Mouse (Mus musculus) cerebellum, adult 11-12 months (tissue): ENCODE results near the gene Il1rap.

ENCODE experiments used
- DNase-seq: peaks from one replicate; pipeline ENCODE4 v3.0.0; 2022

The Il1rap gene

DNA sequence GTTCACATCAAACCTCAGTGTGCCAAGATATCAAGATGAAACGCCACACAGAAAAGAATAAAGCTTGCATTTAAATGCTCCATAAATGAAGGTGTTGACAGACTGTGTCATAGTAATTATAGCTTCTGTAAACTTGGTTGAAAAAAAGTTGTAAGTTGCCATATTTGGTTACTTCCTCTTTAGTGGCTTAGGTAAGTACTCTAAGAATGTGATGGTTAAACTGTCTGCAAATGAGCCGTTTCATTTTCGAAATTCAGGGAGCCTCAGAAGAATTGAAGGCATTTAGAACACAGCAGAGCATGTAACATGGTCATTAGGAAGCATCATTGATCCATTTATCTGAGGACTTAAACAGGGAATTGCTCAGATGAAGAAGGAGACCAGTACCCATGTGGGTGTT is 146.6 kb downstream of the Il1rap start:
- DNase-seq = no peak

DNA sequence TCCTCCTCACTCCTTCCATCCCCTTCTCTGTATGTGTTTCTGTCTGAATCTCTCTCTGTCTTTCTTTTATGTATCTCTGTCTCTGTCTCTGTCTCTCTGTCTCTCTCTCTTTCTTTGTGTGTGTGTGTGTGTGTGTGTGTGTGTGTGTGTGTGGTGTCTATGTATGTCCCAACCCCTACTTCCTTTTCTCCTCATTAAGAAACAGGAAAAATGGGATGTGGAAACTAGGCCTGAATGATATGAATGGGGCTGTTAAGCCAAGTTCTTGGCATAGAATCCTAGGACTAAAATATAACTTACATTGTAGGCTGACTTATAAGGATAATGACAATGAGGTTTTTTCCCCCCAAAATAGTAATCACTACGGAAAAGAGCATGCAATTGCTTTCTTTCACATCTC is 149.4 kb downstream of the Il1rap start:
- DNase-seq = no peak

DNA sequence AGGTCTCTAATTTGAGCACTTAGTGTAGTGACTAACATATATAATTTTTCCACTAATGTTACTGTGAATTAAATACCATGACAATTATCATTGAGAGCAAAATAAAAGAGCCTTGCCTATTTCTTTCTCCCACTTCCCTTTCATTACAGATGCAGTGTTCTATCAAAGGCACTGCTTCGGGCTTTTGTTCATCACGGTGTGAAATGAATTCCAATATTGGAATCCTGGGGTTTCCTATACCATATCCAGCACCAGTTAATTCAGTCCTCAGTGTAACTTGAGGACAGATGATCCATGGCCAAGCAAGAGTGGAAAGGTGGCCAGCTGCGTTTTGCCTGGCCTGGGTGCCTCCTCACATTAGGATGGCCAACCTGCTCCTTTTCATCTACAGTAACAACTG is 151.1 kb downstream of the Il1rap start:
- DNase-seq = no peak

DNA sequence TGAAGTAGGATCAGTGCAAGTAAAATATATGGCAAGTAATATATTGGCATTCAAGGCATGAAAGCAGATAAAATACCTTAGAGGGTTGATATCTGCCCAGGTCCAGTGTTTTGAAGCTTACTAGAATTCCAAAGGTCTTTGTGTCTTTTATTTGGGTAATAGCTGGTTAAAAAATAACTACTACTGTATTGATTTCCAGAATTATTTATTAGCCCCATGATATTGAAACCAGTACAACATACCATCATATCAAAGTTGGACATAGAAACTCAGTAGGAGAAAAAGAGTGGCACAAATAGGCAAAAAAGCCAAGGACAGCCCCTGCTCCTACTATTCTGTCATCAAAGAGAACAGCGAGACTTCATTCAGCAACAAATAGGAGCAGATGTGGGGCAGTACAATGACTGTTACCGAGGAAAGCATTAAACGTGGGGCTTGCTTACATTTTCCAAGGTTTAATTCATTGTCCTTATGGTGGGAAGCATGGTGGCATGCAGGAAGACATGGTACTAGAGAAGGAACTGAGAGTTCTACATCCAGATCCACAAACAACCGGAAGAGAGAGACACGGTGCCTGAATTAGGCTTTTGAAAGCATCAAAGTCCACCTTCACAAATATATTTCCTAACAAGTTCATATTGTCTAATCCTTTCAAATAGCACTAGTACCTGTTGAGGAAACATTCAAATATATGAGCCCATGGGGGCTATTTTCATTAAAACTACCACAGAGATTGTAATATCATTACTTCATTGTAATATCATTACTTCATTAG is 174.1 kb downstream of the Il1rap start:
- DNase-seq = no peak

DNA sequence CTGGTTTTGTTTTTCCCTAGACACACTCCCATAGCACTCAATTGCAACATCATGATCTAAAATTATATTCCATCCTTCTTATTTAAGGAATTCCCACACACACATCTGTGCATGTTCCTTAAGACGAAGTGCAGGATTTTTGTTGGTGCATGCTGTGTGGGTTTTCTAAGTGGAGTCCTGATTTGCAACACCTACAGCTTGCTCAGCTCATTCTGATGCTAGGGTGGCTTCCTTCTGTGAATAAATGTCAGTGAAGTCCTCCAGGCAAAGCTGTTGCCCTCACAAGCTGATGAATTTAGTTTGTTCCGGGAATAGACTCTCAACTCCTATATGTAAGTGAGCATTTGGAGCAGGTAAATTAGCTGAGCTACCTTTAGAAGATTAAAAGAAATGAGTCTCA is 194.5 kb downstream of the Il1rap start:
- no peak for DNase-seq

DNA sequence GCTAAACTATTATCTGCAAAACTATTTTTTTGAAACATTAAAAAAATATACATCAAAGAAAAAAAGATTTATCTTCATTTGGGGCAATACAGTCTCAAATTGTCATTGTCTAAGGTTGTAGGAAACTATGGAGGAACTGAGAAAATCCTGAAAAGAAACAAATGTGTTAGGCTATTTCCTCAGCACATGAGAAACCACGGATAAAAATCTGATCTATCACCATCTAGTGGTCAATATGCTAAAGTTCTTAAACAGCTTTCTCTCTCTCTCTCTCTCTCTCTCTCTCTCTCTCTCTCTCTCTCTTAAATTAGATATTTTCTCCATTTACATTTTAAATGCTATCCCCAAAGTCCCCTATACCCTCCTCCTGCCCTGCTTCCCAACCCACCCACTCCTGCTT is 195.6 kb downstream of the Il1rap start:
- DNase-seq = no peak
